Mouse (Mus musculus) central nervous system, embryonic 11.5 days (tissue): ENCODE results near the gene Trak2. TPM values are rescaled to one million over a fixed set of nuclear protein-coding genes. Genes with fewer than 3 reads are reported as not detected.

Experiments
- polyA plus RNA-seq: library from polyadenylated mRNA; depleted of rRNA; stranded (reverse); fragments of >200 nt; gene quantifications from 2 replicates; pipeline ENCODE4 v1.2.3, GENCODE M21; 2012; rRNA removed

The Trak2 gene
- polyA plus RNA-seq = 16.8 and 17.3 TPM in 2 replicates

DNA sequence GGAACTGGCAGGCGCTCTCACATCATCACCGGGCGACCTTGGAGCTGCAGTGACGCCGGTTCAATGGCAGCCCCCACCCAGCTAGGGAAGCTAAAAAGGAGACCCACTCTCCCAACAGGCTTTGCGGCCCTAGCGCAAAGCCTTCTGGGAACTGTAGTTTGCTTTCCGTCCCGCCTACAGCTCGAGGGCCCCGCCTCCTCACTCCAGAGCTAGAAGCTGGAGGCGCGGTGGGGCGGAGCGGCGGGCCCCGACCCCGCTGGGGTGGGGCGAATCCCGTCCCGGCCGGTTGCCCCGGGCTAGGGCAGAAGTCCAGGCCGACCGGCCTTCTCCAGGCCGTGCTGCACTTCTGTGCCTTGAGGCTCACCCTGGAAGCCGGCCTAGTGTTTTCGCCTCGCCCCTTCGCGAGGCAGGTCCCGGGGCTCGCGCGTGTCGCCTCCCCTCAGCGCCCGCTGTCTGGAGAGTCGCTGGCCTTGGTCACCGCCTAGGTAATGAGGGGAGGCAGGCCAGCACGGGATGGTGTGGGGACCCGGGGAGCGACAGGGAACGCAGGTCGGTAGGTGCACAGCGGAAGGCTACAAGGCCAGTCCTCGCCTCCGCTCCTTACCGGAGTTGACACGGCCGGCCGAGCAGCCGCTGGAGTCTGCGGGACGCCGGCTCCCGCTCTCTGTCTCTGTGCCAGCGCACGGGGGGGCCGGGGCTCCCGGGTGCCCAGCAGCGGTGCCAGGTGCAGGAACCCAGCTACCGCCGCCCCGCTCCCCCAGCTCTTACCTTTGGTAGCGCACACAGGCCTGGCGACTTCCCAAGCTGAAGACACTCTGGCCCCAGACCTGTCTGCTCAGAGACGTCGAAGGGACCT is at the start of gene Trak2, which contains the start of gene Stradb:
Trak2 (minus strand) TSS at position 65 of the 856 bp plus-strand sequence.
Stradb (plus strand) TSS at position 157 of the 856 bp plus-strand sequence.

Other genes with a start within 250 kb of the Trak2 start
- 10.0 and 11.6 TPM in 2 replicates for gene Casp8, start 178.1 kb downstream of the Trak2 start, polyA plus RNA-seq
- 10.1 and 18.2 TPM in 2 replicates for gene Stradb, start 92 bp upstream of the Trak2 start, polyA plus RNA-seq
- gene C2cd6, start 121.5 kb upstream of the Trak2 start, polyA plus RNA-seq = 0.07 TPM in 1 of 2 replicates, not detected in the other
- 34.5 and 55.2 TPM in 2 replicates for gene Tmem237, start 147.0 kb upstream of the Trak2 start, polyA plus RNA-seq
- 1.1 TPM in 2 replicates for gene Mpp4, start 190.0 kb upstream of the Trak2 start, polyA plus RNA-seq